Mouse (Mus musculus) frontal cortex, postnatal 10 days (tissue): ENCODE measurements around the gene Olfr523.

ENCODE experiments used
- DNase-seq, 2 experiments: peaks; one replicate each; pipeline ENCODE4 v3.0.0; 2022; ENCODE audit warnings: low spot score in 2 of 2, mixed read lengths in 1 of 2

Olfr523 gene

DNA sequence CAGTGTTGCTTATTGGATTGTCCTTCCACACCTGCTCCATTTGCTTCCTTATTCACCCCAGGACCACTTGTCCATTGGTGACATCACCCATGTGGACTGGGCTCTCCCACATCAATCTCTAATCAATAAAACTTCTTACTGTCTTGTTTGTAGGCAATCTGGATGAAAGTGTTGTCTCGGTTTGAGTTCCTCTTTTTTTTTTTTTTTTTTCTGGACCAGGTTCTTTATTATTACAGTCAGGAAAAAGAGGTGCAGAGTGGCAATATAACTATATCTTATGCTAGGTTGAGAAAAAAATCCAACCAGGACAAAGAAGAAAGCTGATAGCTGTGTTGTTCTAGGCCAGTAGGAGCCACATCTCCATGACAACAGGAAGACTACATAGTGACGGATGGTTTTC, 7.7 kb downstream of the Olfr523 start:
- no peak for DNase-seq

DNA sequence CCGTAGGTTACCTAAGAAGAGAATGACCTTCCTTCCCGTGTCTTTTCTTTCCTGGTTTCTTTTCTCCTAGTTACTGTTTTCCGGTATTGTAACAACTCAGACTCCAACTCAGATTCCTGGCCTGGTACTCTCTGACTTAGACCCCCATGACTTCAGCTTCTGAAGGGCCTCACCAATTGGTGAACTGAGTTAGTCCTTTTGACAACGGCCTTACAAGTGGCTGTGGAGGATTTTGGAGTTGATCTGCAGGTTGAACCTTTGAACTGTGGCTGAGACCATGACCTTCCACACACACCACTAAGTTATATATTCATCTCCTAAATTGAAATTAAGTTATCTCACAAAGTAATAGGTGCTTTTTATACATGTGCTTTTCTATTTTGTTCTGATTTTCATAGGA, 11.2 kb downstream of the Olfr523 start:
- DNase-seq: no peak

DNA sequence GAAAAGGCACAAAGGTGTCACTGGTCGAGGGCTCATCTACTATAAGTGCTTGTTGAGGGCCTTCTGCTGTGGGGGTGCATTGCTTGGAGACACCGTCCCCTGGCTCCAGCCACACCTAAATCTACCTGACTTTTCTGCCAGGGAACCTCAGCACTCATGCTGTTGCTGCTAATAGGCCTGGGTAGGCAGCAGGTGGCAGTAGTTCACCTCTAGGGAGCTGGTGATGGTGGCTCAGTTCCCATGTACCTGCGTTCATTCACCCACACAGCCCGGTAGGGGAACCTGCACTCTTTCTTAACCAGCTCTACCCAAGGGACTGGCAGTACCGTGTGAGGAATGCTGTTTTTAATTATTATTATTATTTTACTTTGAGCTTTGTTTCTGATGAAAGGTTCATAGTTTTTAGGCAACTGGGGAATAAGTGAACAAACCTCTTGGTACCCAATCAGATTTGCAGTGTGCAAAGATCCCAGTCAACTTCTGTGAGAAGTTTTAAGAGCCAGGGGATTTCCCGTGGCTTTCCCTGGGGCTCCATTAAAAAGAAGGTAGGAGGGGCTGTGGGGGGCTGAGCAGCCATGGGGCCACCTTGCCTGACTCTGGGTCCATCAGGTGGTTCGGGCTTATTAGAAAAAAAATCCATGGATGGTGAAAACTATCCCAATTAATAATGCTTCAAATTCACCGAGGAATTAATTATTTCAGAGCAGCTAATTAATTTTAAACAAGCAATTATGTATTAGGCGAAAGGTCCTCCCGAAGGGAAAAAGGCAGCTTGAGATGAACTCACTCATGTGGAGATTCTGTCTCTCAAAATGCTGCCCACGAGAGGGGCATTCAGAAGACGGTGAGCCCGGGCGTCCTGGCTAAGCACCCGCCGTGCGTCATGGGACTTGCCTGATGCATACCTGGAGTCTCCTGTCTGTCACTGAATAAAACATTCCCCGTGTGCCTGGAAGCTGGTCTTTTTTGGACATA, 13.9 kb downstream of the Olfr523 start:
- DNase-seq: no peak

DNA sequence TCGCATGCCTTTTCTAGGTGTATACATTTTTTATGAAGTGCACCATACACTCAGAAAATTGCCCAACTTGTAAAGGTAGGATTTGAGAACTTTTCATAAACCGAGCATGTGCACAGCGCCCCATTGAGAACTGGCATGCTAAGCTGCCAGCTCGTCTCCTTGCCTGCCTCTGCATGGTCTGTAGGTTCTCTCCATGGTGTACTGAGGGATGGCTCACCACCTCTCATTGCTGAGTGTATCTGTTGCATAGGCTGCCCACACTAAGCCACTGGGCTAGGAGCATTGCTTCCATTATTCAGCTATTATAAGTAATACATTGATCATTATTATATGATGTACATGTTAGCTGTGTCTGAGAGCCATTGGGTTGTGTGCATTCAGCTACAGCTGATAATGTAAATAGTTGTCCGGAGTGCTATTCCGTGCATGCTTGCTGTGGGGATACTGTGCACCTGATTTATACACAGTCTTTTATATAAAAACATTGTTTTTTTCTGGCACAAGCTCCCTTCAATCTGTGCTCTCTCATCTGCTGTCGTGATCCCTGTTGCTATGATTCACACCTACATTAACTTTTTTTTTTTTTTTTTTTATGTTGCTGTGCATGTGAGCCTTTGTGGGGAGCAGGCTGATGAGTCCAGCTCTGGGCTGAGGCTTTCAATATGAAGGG, 14.8 kb downstream of the Olfr523 start:
- DNase-seq: no peak

DNA sequence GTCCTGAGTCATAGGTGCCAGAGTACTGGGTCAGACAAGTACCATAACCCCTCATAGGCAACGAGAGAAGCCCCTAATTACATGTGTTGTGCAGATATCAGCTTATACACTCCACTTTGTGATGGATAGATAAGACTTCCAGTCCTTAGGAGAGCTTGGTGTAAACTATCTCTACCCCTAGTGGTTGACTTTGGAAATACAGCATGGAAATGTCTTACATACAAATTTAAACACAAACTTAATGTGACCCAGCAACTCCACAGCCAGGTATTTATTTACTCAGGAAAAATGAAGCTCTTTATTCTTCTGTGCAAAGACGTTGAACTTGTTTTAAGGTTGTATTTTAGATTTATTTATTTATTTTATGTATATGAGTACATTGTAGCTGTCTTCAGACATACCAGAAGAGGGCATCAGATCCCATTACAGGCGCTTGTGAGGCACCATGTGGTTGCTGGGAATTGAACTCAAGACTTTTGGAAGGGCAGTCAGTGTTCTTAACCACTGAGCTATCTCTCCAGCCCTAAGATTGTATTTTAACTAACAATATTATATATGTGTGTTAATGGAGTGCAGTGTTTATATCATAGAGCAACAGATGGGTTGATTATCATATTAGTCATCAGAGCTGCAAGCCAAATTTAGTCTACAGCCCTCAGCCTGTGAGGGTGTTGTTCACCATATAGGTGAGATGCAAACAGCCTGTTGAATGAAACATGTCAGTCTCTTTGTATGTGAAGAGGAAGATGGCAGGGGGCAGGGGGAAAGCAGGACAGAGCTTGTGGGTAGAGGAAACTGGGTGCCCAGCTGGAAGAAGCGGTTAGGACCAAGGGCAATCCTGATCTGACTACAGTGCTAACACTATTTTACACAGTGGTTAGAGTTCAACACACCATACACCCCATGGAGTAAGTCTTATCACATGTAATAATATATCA, 15.6 kb downstream of the Olfr523 start:
- no peak for DNase-seq

DNA sequence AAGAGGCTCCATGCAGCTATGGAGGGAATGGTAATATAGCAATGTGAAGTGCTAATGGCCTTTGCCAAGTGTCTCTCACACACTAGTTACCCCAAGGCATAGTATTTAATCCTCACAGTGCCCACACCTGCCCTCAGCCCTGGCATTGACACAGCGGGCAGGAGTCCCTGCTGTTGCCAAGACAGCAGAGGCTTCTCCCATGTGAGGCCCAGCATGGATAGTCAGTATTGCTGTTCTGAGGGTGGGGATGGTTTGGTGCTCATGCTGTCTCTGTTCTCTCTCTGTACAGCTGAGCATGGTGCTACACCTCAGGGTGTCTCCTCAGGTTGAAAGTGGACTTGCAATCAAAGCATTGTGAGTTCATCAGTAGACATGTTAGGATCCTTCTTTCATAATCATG, 17.4 kb downstream of the Olfr523 start:
- no peak for DNase-seq

DNA sequence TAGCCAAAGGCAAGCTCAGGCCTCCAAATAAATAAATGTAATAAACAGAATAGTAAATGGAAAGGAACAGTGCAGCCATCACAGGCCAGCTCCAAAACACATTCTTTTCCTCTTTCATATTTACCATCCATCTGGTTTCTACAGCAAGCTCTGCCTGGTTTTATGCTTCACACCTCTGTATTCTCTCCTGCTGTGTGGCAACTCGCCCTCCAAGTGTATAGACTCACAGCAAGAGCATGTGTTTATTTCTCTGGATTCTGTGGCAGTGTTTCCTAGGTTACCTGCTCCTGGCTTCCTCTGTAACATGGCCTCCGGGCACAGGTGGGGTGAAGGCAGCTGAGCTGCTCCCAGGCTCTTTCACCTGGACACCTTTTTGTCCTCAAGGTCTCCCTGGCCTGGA, 19.4 kb downstream of the Olfr523 start:
- no peak for DNase-seq

DNA sequence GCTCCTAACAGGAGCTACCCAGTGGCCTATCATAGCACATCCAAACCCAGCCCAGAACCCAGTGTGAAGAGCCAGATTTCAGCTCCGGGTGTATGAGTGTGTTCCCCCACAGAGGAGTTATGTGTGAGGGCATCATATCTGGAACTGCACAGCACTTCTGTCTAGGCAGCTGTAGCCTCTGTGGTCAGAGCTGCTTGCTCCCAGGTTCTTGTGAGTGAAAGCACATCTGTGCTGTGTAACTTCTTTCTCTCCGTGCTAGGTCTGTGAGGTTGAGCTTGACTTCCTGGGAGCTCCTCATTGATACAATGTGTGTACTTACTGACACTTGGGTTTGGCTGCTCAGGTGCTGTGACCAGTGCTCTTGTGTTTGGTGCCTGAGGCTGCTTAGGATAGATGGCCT, 19.8 kb downstream of the Olfr523 start:
- no peak for DNase-seq

DNA sequence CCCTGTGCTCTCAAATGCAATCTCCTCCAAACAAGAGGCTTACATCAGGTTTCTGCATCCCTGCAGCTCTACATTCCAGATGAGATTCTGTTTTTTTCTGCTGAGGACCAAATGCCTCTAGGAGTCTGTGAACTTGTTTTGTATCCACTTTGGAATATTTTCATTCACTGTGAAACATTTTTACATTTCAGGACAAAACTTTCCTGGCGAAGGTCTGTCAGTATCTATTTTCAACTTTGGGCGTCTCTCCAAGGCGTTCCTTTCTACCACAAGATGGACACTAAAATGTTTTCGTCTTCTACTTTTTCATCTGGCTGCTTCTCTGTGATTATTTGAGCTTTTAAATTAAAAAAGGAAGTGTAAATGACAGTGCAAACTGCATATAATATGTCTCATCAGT, 21.0 kb downstream of the Olfr523 start:
- no peak for DNase-seq

DNA sequence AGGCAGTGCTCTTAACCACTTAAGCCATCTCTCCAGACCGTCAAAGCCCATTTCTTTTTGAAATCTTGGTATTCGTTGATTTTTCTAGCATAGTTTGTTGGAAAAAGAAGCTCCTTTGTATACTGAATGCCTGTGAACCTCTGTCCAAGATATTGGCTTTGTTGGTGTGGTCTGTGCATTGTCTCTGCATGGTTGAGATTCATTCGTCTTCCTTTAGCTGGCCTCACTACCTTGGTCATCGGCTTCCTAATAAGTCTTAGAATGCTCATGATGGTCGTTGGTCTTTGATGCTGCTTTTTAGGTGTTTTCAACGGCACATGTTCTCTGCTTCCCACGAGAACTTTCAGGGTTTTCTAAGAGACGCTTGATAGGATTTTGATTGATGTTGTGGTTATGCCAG, 23.0 kb downstream of the Olfr523 start:
- DNase-seq: no peak

DNA sequence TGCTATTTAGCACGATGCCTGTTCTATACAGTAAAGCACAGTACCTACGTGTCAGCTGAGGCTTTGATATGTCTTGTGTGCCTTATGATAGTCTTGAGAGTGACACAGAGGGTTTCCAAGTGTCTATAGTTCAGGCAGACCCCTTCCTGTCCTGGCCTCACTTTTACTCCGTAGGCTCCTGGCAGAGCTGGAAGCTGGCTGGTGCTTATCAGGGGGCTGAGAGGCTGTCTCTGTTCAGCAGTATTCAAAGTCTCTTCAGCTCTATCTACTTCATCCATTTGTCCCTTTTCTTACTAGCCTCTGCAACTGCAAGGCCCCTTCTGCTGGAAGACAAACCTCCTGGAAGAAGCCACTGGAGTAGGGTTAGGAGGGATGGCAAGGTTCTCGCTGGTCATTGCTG, 28.1 kb downstream of the Olfr523 start:
- no peak for DNase-seq

DNA sequence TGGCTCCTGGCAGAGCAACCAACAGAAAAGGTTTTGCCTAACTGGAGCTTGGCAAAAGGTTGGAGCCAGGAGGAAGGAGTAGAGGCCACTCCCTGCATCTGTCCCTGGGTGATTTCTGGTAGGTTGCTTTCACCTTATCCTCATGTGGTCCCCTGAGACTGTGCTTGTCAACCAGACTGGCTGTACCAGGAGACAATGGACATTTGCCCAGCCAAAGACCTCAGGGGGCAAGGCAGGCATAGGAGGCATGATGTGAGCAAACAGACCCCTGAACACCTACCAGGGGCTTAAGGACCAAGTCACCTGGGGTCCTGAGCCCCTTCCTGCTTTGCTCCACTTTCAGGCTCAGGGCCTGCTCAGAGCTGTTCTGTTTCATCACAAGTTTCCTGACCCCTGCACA, 32.8 kb downstream of the Olfr523 start, which contains the start of gene Olfr524:
Olfr524 (minus strand) TSS at position 101 of the 400 bp plus-strand sequence.
- no peak for DNase-seq

DNA sequence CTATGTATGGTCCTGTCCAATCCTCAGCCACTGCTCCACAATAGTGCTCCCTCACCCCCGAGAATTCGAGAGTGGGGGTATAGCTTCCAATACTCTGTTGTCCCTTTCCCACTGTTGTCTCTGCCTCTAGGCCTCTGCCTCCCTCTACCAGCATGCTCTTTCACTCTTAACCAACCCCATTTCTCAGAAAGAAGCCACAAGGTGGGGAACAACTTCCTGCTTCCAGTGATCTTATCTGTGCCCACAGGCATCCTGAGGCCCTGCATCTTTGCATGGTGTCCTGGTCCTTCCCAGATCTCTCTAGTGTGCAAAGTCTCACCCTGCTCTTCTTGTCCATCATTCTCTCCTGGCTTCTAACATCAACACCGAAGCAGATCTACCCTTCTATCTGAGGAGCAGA, 33.9 kb downstream of the Olfr523 start:
- DNase-seq: no peak

DNA sequence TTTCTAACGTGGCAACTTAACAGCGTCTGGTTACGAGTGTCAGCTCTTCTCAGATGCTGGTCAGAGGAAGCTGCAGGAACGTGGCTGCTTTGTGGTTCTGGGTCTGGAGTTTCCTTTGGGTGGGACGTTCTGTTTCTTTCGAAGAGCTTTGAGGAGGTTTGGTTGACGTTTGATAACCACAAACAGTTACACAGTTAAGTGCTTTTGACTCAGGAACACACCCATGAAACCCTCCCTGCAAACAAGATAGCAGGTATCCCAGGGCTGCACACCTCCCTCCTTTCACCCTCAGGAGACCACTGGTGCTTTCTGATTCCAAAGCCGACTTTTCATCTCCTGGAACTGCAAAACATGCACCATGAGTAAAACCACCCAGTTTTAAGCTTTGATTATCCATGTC, 35.1 kb downstream of the Olfr523 start:
- DNase-seq: no peak

DNA sequence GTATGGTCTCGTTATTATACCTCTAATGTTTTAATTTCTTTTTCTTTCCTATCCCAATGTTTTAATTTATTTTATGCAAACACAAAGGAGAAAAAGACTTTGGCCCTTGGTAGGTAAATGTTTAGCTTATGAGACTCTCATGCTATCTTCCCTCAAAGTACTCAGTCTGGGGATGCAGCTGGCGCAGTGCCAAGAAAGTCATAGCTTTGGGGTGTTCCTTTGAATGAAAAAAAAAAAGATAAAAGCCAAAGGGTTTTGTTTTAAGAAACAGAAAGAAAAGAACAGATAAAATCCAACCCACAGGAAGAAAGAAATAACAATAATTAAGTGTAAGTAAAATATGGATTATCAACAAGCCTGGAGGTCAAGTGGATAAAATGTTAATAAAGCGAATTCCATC, 35.7 kb downstream of the Olfr523 start:
- DNase-seq: no peak

DNA sequence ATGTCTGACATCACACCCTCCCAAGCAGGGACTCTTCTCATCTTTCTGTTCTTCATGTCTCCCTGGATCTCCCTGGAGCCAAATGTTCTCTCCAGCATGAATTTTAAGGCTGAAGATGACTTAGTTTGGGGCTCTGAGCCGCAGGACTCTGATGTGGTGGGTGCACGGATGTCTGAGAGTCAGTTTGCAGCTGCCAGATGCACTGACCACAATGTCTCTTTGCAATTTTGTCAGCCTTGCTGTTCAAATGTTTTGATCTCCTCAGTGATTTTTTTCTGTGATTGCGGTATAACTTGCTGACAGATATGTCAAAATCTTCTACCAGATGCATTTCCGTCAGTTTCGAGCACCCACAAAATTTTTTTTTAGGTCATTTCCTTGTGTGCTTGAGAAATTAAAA, 40.8 kb downstream of the Olfr523 start:
- DNase-seq: no peak

DNA sequence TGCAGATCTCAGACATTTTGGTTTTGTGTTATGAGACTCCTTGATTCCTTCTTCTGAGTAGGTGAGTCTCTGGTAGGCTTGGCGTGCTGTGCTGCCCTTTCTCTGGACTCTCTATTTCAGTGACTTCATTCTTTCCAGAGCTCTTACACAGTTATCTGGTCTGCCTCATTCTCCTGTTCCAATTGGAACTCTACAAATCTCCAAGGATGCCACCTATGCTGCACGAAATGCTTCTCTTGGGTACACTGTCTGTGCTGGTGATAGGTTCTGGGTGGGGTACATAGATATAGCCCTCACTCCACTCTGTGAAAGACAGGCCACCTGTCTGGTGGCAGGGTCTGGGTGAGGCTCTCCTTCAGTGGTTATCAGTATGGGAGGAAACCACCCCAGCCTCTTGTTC, 45.0 kb downstream of the Olfr523 start, which contains the start of gene Cd163l1:
Cd163l1 (plus strand) TSS at position 301 of the 400 bp plus-strand sequence.
- no peak for DNase-seq

DNA sequence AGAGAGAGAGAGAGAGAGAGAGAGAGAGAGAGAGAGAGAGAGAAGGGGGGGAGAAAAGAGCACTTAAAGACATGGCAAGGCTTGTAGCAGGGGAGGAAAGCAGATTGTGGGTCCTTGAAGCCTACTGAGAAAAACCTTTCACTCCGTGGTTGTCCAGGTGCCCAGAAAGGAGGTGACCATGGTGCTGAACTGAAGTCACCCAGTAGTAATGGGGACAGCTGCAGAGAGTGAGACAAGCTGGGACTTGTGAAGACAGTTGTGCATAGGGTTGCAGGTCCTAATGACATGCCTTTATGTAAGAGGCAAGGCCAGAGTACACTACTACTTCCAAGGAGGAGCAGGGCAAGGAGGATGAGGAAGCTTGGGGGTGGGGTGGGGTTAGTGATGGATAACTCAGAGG, 46.3 kb downstream of the Olfr523 start:
- DNase-seq: no peak

DNA sequence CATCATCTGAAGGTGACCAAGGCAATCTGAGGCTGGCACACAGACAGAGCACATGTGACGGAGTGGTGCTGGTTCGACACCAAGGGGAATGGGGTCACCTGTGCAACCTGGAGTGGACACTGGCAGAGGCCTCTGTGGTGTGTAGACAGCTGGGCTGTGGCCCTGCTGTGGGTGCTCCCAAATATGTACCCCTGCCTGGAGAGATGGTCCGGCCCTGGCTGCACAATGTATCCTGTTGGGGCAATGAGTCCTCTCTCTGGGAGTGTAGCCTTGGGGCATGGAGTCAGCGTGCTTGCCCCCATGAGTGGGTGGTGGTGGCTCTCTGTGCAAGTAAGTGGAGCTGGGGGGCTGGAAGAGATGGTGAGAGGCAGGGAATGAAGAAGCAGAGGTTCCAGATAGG, 47.4 kb downstream of the Olfr523 start:
- no peak for DNase-seq

DNA sequence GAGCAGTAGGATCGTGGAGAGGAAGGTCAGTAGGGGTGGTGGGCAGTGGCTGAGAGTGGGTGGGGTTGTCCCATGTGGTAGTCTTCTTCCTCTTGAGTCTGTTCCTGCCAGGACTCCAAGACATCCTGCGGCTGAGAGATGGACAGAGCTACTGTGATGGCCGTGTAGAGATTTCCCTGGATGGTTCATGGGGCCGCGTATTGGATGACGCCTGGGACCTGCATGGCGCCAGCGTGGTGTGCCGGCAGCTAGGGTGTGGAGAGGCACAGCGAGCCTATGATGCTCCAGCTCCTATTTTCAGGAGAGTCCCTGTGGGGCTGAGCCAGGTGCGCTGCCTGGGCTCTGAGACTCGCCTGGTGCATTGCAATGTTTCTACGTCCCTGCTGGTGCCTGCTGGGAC, 51.2 kb downstream of the Olfr523 start:
- no peak for DNase-seq
